Mouse (Mus musculus) embryonic fibroblast, embryonic 13.5 days (primary cell): ENCODE measurements at regions not wholly inside any gene's neighbourhood (a gene's known extent, or its start where the extent isn't known, plus 50 kb on each side); places are given as distances from the start of the nearest gene placed in this dataset.
A peak's percentile ranks its signal among the peaks of the same experiment; 100 is the strongest.

ENCODE experiments used
- H3K27ac ChIP-seq: 2 replicates; pipeline ENCODE4 v1.5.1; 2012; ENCODE audit warnings: low read length, control low read depth, inconsistent platforms; ENCODE audit not compliant: insufficient read depth
- H3K4me1 ChIP-seq: 2 replicates; pipeline ENCODE4 v1.6.1; 2011; ENCODE audit warnings: low read length; ENCODE audit not compliant: control insufficient read depth, insufficient read depth
- H3K4me3 ChIP-seq: 2 replicates; pipeline ENCODE4 v1.5.1; 2011; ENCODE audit warnings: mild to moderate bottlenecking, control low read depth, low read length; ENCODE audit not compliant: insufficient read depth
- CTCF ChIP-seq: IDR thresholded peaks from 2 replicates; pipeline ENCODE4 v1.5.1; 2011; ENCODE audit warnings: mild to moderate bottlenecking, control low read depth, low read length, moderate library complexity, borderline replicate concordance; ENCODE audit not compliant: insufficient read depth
- POLR2A ChIP-seq: IDR thresholded peaks from 2 replicates; pipeline ENCODE4 v1.6.1; 2011; ENCODE audit warnings: low read depth, mild to moderate bottlenecking, control low read depth, low read length, moderate library complexity

DNA sequence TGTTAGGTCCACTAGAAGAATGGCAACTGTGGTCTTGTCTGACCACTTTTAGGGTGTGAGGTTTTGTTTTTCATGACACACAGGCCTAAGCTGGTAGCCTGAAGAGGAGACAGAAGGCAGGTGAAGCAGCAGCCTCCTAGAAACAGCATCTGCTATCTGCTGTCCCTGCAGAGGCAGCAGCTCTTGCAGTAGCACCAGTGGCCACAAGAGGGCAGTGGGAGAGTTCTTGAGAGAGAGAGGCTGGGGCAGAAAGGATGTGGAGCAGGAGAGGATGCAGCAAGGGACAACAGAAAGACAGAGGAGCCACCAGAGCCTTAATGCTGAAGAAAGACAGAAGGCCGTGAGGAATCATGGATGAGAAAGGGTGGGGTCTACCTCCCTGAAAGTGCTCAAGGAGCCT, 88.1 kb upstream of the Usp51 start:
- no peak overlapping the region for H3K27ac ChIP-seq
- no peaks in the 10 kb centered on the region for H3K4me1 ChIP-seq
- TF ChIP-seq CTCF (peak; percentile 67; the same call in 1 of the 2 replicates), POLR2A (no peak)
- no peak overlapping the region for H3K4me3 ChIP-seq

DNA sequence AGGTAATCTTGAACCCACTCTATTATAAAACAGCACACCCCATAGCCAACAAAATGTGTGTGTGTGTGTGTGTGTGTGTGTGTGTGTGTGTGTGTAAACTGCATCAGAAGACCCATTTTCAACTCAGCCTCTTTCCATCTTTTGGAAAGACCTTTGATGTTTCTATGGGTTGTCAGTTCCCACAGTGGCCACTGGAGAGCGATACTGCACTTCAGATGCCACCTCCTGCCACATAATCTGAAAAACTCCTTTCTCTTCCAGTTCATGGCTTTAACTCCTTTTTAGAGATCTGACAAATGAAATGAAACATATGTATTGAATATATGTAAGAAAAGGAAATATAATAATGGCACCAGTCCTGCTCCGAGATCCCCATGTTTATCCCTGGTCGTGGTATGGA, 79.3 kb upstream of the Usp51 start:
- Histone ChIP-seq H3K4me3 (no peak overlapping the region), H3K4me1 (no peaks in the 10 kb centered on the region), H3K27ac (no peak overlapping the region)
- 0 out of 2 replicates have a peak, but pooled peaks have one; percentile 29 for TF ChIP-seq CTCF
- no peak for TF ChIP-seq POLR2A

DNA sequence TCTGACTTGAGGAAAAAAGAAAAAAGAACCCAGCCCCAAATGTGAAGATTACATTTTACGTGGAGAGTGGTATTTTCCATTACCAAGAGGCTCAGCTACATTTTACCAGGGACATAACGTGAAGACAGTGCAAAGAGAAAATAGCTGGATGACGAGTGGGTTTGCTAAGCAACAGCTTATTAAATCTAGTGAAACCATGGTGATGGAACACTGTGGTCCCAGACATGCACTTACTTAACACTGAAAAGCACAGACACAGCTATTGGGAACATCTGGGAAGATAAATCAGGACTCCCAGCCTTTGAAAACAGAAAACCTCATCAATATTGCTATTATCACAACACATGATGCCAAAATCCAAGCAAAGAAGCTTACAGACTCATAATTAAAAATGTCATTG, 60.1 kb upstream of the Usp51 start:
- no peaks in the 10 kb centered on the region for H3K4me1 ChIP-seq
- TF ChIP-seq POLR2A: no peak
- TF ChIP-seq CTCF: no peak
- H3K27ac ChIP-seq: no peak overlapping the region
- no peak overlapping the region for H3K4me3 ChIP-seq
